Mouse (Mus musculus): ENCODE measurements around the gene Clip3. TPM values are rescaled to one million over a fixed set of nuclear protein-coding genes. Genes with fewer than 3 reads are reported as not detected.

Gene Clip3
- total and polyA plus RNA-seq, 2 experiments from 2014 or later = 108 to 178 TPM

DNA sequence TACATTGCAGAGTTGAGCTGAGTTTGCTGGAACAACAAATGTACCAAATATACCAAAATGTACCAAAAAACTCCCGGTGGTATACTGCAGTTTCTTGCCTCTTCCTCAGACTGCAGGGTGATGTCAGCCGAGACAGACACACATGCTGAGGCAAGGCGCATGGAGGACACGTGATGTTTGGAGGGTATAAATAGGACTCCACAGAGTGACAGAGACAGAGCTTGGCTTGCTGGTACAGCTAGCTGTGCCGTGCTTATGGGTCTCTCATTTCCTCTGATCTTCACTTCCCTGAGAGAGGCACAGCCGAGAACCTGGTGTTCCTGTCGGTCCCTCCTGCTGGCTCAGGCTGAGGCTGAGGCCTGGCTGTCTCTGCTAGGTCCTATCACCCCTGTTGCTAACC, 8.8 kb upstream of the Clip3 start:
- 73% methylated on average over 7 of the region's 7 CpGs for WGBS
- Histone ChIP-seq H3K4me2 (ENCODE audit: low read depth) (no peak overlapping the region), H3K36me3 (ENCODE audit: insufficient read depth) (no peaks in the 10 kb centered on the region), H3K27me3 (ENCODE audit: insufficient read depth, low read length) (no peaks in the 10 kb centered on the region), H3K4me3 (ENCODE audit: low read depth, low read length) (no peak overlapping the region), H3K4me1 (ENCODE audit: insufficient read depth) (0 out of 2 replicates have a peak, but pooled peaks cover 4% of the 10 kb centered on the region), H3K9me3 (ENCODE audit: low read length) (no peaks in the 10 kb centered on the region), H3K9ac (no peak overlapping the region), H3K27ac (ENCODE audit: low read depth, low read length) (no peak overlapping the region)
- ATAC-seq (no peak), DNase-seq (no peak)
- no peak for TF ChIP-seq CTCF (IDR thresholded peaks at IDR 0.05; ENCODE audit: low read depth)

DNA sequence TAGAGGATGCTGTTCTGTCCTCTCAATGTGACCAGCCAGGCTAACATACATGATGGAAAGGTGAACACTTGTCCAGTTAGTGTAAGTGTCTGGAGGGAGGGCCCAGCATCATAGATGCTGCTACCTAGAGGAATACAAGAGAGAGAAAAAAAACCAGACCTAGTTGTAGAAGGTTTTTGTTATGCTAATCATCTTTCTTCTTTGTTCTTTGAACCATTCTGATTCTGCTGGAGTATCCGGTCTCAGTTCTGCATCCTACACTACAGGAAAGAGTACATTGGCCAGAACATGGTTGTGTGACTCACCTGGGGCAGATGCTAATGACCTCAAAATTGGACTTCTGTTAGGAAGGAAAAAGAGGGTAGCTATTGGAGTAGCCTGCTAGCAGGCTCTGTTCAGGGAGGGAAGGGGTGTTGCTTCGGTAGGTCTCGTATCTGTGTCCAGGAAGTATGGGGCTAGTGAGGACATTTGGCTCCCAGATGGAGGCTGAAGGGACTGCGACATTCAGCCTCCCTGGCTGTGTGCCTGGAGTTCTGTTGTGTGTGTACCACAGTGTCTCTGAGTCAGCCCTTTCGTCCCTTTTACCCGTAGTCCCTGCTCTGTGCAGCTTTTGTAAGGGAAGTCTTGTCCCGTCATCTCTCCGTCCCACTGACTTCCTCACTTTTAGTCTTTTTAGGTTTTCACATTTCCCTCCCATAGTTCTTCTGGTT, 4.7 kb upstream of the Clip3 start:
- Histone ChIP-seq H3K9ac (no peak overlapping the region), H3K36me3 (ENCODE audit: insufficient read depth) (no peaks in the 10 kb centered on the region), H3K4me2 (ENCODE audit: low read depth) (no peak overlapping the region), H3K27me3 (ENCODE audit: insufficient read depth, low read length) (no peaks in the 10 kb centered on the region), H3K4me1 (ENCODE audit: insufficient read depth) (no peaks in the 10 kb centered on the region), H3K9me3 (ENCODE audit: low read length) (no peaks in the 10 kb centered on the region), H3K4me3 (ENCODE audit: low read depth, low read length) (no peak overlapping the region), H3K27ac (ENCODE audit: low read depth, low read length) (no peak overlapping the region)
- no peak for TF ChIP-seq CTCF (IDR thresholded peaks at IDR 0.05; ENCODE audit: low read depth)
- 51% methylated on average over 8 of the region's 8 CpGs for WGBS
- DNase-seq (no peak), ATAC-seq (no peak)

DNA sequence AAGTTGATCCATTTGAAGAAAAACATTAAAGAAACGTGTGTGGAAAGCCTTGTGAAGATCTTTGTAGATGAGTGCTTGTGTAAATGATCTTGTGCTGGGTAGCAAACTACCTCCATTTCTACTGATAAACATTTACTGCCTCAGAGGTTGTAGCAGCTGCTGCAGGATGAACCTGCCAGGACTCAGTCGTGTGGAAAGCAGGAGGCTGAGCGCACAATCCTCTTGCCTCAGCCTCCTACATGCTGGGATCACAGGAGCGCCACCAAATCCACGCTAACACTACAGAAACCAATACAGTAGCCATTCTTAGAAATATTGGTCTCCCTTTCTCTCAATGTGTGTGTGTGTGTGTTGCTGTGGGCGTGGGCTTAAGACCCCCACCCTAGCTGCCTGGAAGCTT, 3.5 kb upstream of the Clip3 start:
- DNase-seq = no peak
- Histone ChIP-seq H3K9me3 (ENCODE audit: low read length) (no peaks in the 10 kb centered on the region), H3K27ac (ENCODE audit: low read depth, low read length) (no peak overlapping the region), H3K27me3 (ENCODE audit: insufficient read depth, low read length) (no peaks in the 10 kb centered on the region), H3K9ac (no peak overlapping the region), H3K4me3 (ENCODE audit: low read depth, low read length) (no peak overlapping the region), H3K36me3 (ENCODE audit: insufficient read depth) (no peaks in the 10 kb centered on the region), H3K4me2 (ENCODE audit: low read depth) (no peak overlapping the region), H3K4me1 (ENCODE audit: insufficient read depth) (no peaks in the 10 kb centered on the region)
- no peak for ATAC-seq
- no peak for TF ChIP-seq CTCF (IDR thresholded peaks at IDR 0.05; ENCODE audit: low read depth)
- WGBS = 65% methylated on average over 6 of the region's 6 CpGs

DNA sequence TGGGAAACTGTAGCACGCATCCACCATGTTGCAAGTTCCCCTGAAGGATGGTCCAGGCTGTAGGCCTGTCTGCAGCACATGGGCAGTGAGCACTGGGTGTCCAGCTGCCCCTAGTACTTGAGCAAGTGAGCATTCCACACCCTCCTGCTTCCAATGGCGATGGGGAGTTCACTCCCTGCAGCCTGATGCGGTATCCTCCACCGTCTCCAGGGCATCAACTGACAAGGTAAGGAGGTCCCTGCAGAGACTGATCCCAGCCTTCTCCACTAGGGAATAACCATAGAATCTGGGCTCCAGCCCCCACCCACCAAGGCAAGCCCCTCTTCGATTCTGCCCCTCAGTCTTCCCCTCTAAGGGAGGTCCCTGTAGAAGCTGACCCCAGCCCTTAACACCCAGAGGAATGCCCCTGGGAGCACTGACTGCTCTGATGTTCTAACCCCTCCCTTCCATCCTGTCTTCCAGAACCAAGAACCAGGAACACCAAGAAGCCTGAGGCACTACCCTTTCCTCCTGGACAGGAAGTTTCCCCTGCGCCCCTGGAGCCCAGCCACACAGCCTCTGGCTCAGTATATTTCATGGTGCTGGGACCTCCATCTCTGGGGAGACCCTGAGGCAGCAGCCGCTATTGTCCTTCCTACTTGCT, 2.3 kb upstream of the Clip3 start:
- Histone ChIP-seq H3K27me3 (ENCODE audit: insufficient read depth, low read length) (no peaks in the 10 kb centered on the region), H3K4me3 (ENCODE audit: low read depth, low read length) (no peak overlapping the region), H3K4me1 (ENCODE audit: insufficient read depth) (0 out of 2 replicates have a peak, but pooled peaks cover 5% of the 10 kb centered on the region), H3K36me3 (ENCODE audit: insufficient read depth) (peaks cover 1% of the 10 kb centered on the region; the same call in 1 of the 2 replicates), H3K9me3 (ENCODE audit: low read length) (no peaks in the 10 kb centered on the region), H3K4me2 (ENCODE audit: low read depth) (no peak overlapping the region), H3K27ac (ENCODE audit: low read depth, low read length) (no peak overlapping the region), H3K9ac (no peak overlapping the region)
- TF ChIP-seq CTCF (IDR thresholded peaks at IDR 0.05; ENCODE audit: low read depth) = no peak
- 70% methylated on average over 7 of the region's 7 CpGs for WGBS
- ATAC-seq (no peak), DNase-seq (no peak)

DNA sequence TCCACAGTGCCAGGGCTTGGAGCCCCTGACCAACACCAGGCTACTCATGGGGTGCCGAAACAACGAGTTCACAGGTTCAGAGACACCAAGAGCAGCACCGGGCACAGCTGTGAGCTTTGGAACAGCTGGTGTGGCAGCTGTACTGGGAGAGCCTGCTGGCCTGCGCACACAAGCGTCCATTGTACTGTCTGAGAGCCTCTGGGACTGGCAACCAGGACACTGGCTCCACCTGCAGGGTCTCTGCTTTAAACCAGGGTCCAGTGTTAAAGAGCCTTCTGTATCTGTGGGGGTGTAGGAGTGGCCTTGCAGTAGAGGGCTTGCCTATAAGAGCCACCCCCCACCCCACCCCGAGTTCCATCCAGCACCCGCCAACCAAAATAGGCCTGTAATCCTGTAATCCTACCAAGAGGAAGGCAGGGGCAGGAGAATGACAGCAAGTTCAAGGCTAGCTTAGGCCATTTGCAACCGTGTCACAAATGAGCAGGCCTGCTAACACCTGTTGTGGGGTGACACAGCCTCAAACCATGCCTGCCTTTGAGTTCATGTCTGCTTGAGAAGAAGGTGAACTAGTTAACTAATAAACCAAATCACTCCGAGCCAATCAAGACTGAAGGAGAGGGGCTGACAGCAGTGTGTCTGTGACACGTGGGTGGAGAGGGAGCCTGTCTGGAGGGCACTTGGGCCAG, 1.7 kb upstream of the Clip3 start:
- peak; percentile 35 for ATAC-seq
- 52% methylated on average over 10 of the region's 10 CpGs for WGBS
- TF ChIP-seq CTCF (IDR thresholded peaks at IDR 0.05; ENCODE audit: low read depth) = peak; percentile 10; the same call in 1 of the 2 replicates

DNA sequence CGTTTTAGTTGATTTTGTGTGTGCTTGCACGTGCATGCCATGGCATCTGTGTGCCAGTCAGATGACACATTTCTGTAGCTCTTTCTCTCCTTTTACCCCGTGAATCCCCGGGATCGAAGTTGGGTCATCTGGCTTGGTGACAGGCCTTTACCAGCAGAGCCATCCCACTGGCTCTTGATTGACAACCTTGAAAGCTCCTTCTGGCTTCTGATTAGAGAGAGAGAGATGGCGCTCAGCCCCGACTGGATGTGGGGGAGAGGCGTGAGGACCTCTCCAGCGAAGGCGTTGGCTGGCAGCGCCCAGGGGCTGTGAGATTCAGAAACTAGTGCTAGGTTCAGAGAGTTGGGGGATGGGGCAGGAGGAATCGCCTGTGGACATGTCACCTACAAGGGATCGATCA, 2.3 kb downstream of the Clip3 start:
- TF ChIP-seq CTCF (IDR thresholded peaks at IDR 0.05; ENCODE audit: low read depth) = no peak
- Histone ChIP-seq H3K4me1 (ENCODE audit: insufficient read depth) (0 out of 2 replicates have a peak, but pooled peaks cover 7% of the 10 kb centered on the region), H3K4me2 (ENCODE audit: low read depth) (0 out of 2 replicates have a peak overlapping the region, but pooled peaks have one; percentile 5), H3K9me3 (ENCODE audit: low read length) (no peaks in the 10 kb centered on the region), H3K36me3 (ENCODE audit: insufficient read depth) (peaks cover 47% of the 10 kb centered on the region), H3K9ac (no peak overlapping the region), H3K27me3 (ENCODE audit: insufficient read depth, low read length) (no peaks in the 10 kb centered on the region), H3K27ac (ENCODE audit: low read depth, low read length) (no peak overlapping the region), H3K4me3 (ENCODE audit: low read depth, low read length) (0 out of 2 replicates have a peak overlapping the region, but pooled peaks have one; percentile 9)
- no peak for ATAC-seq
- DNase-seq = peak; percentile 16
- 50% methylated on average over 13 of the region's 13 CpGs for WGBS

More for the DNA sequence above, 1.7 kb upstream of the Clip3 start:
- Histone ChIP-seq H3K4me1 (ENCODE audit: insufficient read depth) (0 out of 2 replicates have a peak, but pooled peaks cover 7% of the 10 kb centered on the region), H3K27ac (ENCODE audit: low read depth, low read length) (no peak overlapping the region), H3K36me3 (ENCODE audit: insufficient read depth) (peaks cover 8% of the 10 kb centered on the region), H3K9me3 (ENCODE audit: low read length) (no peaks in the 10 kb centered on the region), H3K4me2 (ENCODE audit: low read depth) (no peak overlapping the region), H3K27me3 (ENCODE audit: insufficient read depth, low read length) (no peaks in the 10 kb centered on the region), H3K4me3 (ENCODE audit: low read depth, low read length) (no peak overlapping the region), H3K9ac (no peak overlapping the region)
- no peak for DNase-seq
